Mouse (Mus musculus) heart, embryonic 11.5 days (tissue): ENCODE results near the gene Adrm1. TPM values are rescaled to one million over a fixed set of nuclear protein-coding genes. Genes with fewer than 3 reads are reported as not detected.

Source experiments
- ATAC-seq: fragments of 200-750 bp; cut with Nextera tagmentation; replicated peaks from 2 replicates; pipeline ENCODE4 v1.8.0; 2017; ENCODE audit warnings: moderate library complexity; ENCODE audit not compliant: insufficient number of reproducible peaks, low FRiP score, low TSS enrichment
- H3K27ac ChIP-seq: fragments of 300-500 bp; sonication (generic); 2 replicates; pipeline ENCODE4 v1.5.1; 2014; ENCODE audit warnings: mild to moderate bottlenecking, low read depth, low read length
- H3K27me3 ChIP-seq: fragments of 300-500 bp; sonication (generic); 2 replicates; pipeline ENCODE4 v1.6.1; 2014; ENCODE audit warnings: mild to moderate bottlenecking, low read length, mixed read lengths; ENCODE audit not compliant: control insufficient read depth, insufficient read depth
- H3K36me3 ChIP-seq: fragments of 300-500 bp; sonication (generic); 2 replicates; pipeline ENCODE4 v1.6.1; 2014; ENCODE audit warnings: mild to moderate bottlenecking, low read length, moderate library complexity, mixed read lengths; ENCODE audit not compliant: control insufficient read depth, insufficient read depth
- H3K4me1 ChIP-seq: fragments of 300-500 bp; sonication (generic); 2 replicates; pipeline ENCODE4 v1.6.1; 2014; ENCODE audit warnings: low read length; ENCODE audit not compliant: control insufficient read depth, insufficient read depth
- H3K4me2 ChIP-seq: fragments of 300-500 bp; sonication (generic); 2 replicates; pipeline ENCODE4 v1.6.1; 2014; ENCODE audit warnings: mild to moderate bottlenecking, moderate library complexity
- H3K4me3 ChIP-seq: fragments of 300-500 bp; sonication (generic); 2 replicates; pipeline ENCODE4 v1.5.1; 2014; ENCODE audit warnings: low read depth, low read length
- H3K9ac ChIP-seq: fragments of 300-500 bp; sonication (generic); 2 replicates; pipeline ENCODE4 v1.6.1; 2014; ENCODE audit warnings: mild to moderate bottlenecking, low read depth, low read length, moderate library complexity
- H3K9me3 ChIP-seq: fragments of 300-500 bp; sonication (generic); replicated peaks from 2 replicates; pipeline ENCODE4 v1.6.1; 2016; ENCODE audit warnings: low read length; ENCODE audit not compliant: control insufficient read depth
- WGBS: fragments of 180-500 bp; shearing (Covaris S2); extraction: QIAGEN DNeasy Blood & Tissue Kit; methylation state at CpG from one replicate; pipeline ENCODE4 v1.1.7; 2014; ENCODE audit not compliant: insufficient replicate concordance; 5-methylcytosine and 5-hydroxymethylcytosine counted together
- polyA plus RNA-seq: library from polyadenylated mRNA; unstranded; fragments of >200 nt; fragmentation: Nextera tagmentation; extraction: Ambion mirVana; gene quantifications from 2 replicates; pipeline ENCODE4 v1.2.1, GENCODE M21; 2014

Adrm1 gene
- polyA plus RNA-seq, 1 experiment from 2014 or later, result 121 TPM

DNA sequence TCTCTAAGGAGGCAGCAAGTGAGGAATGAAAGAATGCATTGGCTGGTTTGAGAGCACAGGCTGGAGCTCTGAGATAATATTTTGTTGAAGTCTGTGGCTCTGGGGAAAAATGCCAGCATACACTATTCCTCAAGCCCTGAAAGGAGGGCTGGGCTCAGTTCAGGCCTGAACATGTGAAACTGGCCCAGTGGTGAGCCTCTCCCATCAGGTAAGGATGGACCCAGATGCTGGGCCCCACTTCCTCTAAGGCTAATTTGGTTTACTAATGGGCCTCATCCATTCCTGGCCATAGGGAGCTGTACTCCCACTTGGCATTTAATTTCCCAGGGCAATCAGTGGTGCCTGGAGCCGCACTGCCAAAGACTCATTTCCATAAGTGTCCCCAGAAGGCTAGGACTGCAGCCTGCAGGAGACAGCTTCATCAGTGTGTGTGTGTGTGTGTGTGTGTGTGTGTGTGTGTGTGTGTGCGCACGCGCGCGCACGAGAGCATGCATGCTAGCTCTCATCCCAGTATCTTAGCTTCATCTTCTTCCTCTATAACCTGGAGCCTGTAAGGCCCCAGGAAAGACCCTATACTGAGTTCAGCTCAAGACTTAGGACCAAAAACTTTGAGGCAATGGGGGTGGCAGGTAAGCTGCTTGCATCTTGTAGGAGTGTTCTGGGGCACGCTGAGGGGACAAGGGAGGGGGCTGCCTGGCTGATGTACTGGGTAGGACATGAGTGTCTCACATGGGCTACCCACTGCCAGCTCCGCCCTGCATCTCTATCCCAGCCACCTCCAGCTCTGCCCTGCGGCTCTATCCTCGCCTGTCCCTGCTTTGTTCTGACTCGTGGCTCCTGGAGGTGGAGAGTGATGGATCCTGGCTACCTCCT lies 34.0 kb downstream of the Adrm1 start:
- ATAC-seq, result no peak
- Histone ChIP-seq H3K9me3 (no peaks in the 10 kb centered on the region), H3K36me3 (0 out of 2 replicates have a peak, but pooled peaks cover 2% of the 10 kb centered on the region), H3K4me1 (no peaks in the 10 kb centered on the region; the same call in 1 of the 2 replicates), H3K27ac (no peak overlapping the region), H3K27me3 (no peaks in the 10 kb centered on the region), H3K4me3 (no peak overlapping the region), H3K4me2 (no peak overlapping the region), H3K9ac (no peak overlapping the region)
- whole genome bisulfite sequencing, result 88% methylated on average over 12 of the region's 12 CpGs

DNA sequence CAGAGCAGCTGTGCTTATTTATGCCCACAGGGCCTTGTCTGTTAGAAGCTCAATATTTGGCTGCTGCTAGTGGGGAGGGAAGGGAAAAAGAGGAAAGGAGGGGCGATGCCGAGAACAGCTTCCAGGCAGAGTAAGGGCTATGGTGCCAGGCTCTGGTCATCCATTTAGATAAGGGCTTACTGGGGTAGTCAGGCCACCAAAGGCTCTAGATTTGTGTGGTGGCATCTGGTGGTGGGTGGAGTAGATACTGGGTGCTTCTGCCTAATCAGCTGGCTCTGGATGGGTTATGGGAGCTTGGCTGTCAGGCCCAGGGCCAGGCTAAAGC lies 34.6 kb downstream of the Adrm1 start:
- Histone ChIP-seq H3K4me3 (no peak overlapping the region), H3K36me3 (0 out of 2 replicates have a peak, but pooled peaks cover 2% of the 10 kb centered on the region), H3K27ac (no peak overlapping the region), H3K9ac (no peak overlapping the region), H3K9me3 (no peaks in the 10 kb centered on the region), H3K27me3 (no peaks in the 10 kb centered on the region), H3K4me2 (no peak overlapping the region), H3K4me1 (no peaks in the 10 kb centered on the region; the same call in 1 of the 2 replicates)
- 80% methylated on average over 2 of the region's 2 CpGs for WGBS
- ATAC-seq, result no peak

DNA sequence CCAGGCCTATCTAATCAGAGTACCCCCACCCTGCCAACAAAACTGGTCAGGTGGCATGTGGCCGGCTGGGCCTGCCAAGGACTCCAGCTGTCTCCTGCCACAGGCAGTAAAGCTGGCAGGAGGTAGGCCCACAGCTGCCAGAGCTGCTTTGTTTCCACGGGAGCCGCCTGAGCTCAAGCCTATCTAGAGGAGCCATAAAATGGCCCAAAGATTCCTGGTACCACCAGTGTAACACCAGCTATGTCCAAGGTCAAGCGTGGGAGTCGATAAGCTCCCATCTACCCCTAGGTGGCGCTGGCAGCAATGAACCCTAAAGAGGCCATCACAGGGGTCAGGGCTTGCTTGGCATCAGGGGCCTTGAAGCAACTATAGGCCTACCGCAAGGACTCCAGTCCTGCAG lies 36.6 kb downstream of the Adrm1 start:
- Histone ChIP-seq H3K36me3 (no peaks in the 10 kb centered on the region), H3K27me3 (no peaks in the 10 kb centered on the region), H3K9me3 (peaks cover 2% of the 10 kb centered on the region; the same call in 1 of the 2 replicates), H3K27ac (no peak overlapping the region), H3K4me1 (no peaks in the 10 kb centered on the region; the same call in 1 of the 2 replicates), H3K4me2 (no peak overlapping the region), H3K9ac (no peak overlapping the region), H3K4me3 (no peak overlapping the region)
- WGBS, result 62% methylated on average over 7 of the region's 7 CpGs
- ATAC-seq, result no peak

DNA sequence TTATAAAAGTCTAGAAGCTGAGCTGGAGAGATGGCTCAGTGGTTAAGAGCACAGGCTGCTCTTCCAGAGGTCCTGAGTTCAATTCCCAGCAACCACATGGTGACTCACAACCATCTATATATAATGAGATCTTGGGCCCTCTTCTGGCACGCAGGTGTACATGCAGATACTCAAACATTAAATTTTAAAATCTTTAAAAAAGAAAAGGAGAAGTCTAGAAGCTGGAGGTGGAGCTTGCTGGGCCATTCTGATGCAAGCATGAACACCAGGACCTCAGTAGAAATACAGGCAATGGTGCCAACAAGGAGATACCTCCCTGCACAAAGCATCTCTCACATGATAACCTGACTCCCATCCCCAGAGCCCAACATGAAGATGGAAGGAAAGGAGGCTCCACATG lies 37.7 kb downstream of the Adrm1 start:
- WGBS, result 84% methylated on average over 1 of the region's 1 CpGs
- Histone ChIP-seq H3K36me3 (no peaks in the 10 kb centered on the region), H3K4me3 (no peak overlapping the region), H3K27ac (no peak overlapping the region), H3K9me3 (peaks cover 2% of the 10 kb centered on the region; the same call in 1 of the 2 replicates), H3K9ac (no peak overlapping the region), H3K4me2 (no peak overlapping the region), H3K4me1 (no peaks in the 10 kb centered on the region; the same call in none of the 2 replicates), H3K27me3 (no peaks in the 10 kb centered on the region)
- no peak for ATAC-seq

DNA sequence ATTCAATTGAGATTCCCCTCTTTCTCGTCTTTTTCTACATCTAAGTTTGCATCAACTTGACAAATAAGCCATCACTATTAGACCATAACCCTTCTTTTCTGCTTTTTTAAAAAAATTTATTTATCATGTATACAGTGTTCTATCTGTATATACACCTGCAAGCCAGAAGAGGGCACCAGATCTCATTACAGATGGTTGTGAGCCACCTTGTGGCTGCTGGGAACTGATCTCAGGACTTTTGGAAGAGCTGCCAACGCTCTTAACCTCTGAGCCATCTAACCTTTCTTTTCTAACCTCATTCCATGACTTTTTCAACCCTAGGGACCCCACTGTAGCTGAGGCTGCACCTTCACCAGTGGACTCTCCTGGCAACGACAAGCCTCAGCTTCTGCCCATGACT lies 41.0 kb downstream of the Adrm1 start:
- no peaks in the 10 kb centered on the region for H3K36me3 ChIP-seq
- H3K9ac ChIP-seq, result no peak overlapping the region
- H3K9me3 ChIP-seq, result peaks cover 2% of the 10 kb centered on the region; the same call in 1 of the 2 replicates
- 91% methylated on average over 3 of the region's 3 CpGs for WGBS
- no peaks in the 10 kb centered on the region for H3K27me3 ChIP-seq
- H3K4me1 ChIP-seq, result peaks cover 22% of the 10 kb centered on the region
- H3K4me3 ChIP-seq, result no peak overlapping the region
- no peak for ATAC-seq
- no peak overlapping the region for H3K27ac ChIP-seq
- H3K4me2 ChIP-seq, result no peak overlapping the region

DNA sequence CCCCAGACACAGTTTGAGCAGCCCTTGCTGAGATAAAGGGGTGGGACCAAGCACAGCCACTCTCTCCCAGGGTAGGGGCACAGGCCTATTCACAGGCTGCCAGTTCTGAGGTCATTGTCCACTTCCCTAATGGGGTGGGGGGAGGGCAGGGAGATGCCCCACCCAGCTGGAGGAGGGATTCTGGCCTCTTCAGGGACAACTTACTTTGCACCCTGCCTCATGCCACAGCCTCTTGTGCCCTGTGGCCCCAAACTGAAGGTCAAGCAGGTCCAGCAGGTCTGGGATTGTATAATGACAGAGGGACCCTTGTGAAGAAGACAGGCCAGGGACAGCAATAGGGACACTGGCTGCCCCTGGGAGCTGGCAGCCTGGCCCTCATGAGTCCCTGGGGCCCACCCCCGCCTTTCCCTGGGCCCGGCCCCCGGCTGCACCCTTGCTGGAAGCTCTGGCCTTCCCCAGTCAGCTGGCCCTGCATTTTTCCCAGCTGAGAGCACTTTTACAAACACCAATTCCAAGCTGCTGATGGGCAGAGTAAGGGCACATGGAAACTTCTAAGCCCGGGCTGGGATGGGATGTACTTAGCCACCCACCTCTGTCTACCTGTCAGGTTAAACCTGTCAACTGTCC lies 43.2 kb downstream of the Adrm1 start:
- 0 out of 2 replicates have a peak overlapping the region, but pooled peaks have one; percentile 19 for H3K9ac ChIP-seq

DNA sequence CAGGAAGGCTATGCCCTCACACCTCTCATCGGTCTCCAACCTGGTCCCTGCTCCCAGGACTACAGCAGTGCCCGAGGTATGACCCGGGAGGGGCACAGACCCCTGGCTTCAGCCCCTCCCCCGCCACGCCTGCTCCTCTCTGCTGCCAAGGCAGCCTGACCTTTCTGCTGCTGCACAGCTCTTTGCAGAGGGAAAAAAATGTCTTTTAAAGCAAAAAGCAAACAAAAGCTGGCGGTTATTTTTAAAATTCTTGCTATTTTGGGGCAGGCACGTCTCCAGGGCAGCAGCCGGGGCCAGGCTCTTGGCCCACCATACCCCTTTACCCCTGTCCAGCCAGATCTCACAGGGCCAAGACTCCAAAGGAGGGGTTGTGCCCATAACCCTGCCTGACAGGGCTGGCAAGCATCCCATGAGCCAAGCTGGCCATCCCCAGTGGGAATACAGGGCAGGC lies 43.8 kb downstream of the Adrm1 start:
- no peaks in the 10 kb centered on the region for H3K36me3 ChIP-seq
- ATAC-seq, result no peak
- peaks cover 2% of the 10 kb centered on the region; the same call in 1 of the 2 replicates for H3K9me3 ChIP-seq
- no peak overlapping the region for H3K4me3 ChIP-seq
- H3K27me3 ChIP-seq, result no peaks in the 10 kb centered on the region
- H3K4me2 ChIP-seq, result no peak overlapping the region
- H3K4me1 ChIP-seq, result peaks cover 37% of the 10 kb centered on the region
- 0 out of 2 replicates have a peak overlapping the region, but pooled peaks have one; percentile 19 for H3K9ac ChIP-seq
- WGBS, result 66% methylated on average over 8 of the region's 8 CpGs
- 0 out of 2 replicates have a peak overlapping the region, but pooled peaks have one; percentile 22 for H3K27ac ChIP-seq

More for the DNA sequence above, 43.2 kb downstream of the Adrm1 start:
- H3K4me1 ChIP-seq, result peaks cover 37% of the 10 kb centered on the region
- no peak overlapping the region for H3K4me3 ChIP-seq
- WGBS, result 62% methylated on average over 4 of the region's 4 CpGs
- H3K4me2 ChIP-seq, result no peak overlapping the region
- peaks cover 2% of the 10 kb centered on the region; the same call in 1 of the 2 replicates for H3K9me3 ChIP-seq
- ATAC-seq, result 0 out of 2 replicates have a peak, but pooled peaks have one; percentile 29
- no peaks in the 10 kb centered on the region for H3K36me3 ChIP-seq
- H3K27ac ChIP-seq, result 0 out of 2 replicates have a peak overlapping the region, but pooled peaks have one; percentile 22
- H3K27me3 ChIP-seq, result no peaks in the 10 kb centered on the region

DNA sequence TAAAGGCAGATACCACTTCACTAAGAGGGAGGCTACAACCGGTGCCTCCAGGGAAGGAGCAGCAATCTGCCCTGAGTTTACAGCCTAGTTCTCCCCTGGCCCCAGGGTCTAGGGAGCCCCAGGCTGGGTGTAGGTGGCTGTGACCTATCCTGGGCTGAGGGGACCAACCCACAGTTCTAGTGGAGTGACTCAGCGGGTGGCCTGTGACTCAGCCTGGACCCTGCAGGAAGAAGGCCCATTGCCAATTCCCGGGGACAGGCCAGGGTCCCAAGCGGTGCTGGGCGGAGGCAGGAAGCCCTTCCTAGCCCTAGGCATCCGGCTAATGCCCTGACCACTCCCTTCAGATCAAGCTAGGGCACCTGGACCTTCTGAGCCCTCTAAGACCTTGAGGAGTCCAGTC lies 44.7 kb downstream of the Adrm1 start:
- Histone ChIP-seq H3K4me1 (peaks cover 37% of the 10 kb centered on the region), H3K36me3 (no peaks in the 10 kb centered on the region), H3K27me3 (no peaks in the 10 kb centered on the region), H3K4me2 (no peak overlapping the region), H3K27ac (no peak overlapping the region), H3K9ac (no peak overlapping the region), H3K9me3 (peaks cover 2% of the 10 kb centered on the region; the same call in 1 of the 2 replicates), H3K4me3 (no peak overlapping the region)
- no peak for ATAC-seq
- WGBS, result 65% methylated on average over 6 of the region's 6 CpGs
